Mouse (Mus musculus) thymus, postnatal 0 days (tissue): ENCODE measurements at regions not wholly inside any gene's neighbourhood (a gene's known extent, or its start where the extent isn't known, plus 50 kb on each side); places are given as distances from the start of the nearest gene placed in this dataset.

Experiments used
- DNase-seq: peaks from one replicate; pipeline ENCODE4 v3.0.0-alpha.2; 2015; ENCODE audit warnings: low spot score

DNA sequence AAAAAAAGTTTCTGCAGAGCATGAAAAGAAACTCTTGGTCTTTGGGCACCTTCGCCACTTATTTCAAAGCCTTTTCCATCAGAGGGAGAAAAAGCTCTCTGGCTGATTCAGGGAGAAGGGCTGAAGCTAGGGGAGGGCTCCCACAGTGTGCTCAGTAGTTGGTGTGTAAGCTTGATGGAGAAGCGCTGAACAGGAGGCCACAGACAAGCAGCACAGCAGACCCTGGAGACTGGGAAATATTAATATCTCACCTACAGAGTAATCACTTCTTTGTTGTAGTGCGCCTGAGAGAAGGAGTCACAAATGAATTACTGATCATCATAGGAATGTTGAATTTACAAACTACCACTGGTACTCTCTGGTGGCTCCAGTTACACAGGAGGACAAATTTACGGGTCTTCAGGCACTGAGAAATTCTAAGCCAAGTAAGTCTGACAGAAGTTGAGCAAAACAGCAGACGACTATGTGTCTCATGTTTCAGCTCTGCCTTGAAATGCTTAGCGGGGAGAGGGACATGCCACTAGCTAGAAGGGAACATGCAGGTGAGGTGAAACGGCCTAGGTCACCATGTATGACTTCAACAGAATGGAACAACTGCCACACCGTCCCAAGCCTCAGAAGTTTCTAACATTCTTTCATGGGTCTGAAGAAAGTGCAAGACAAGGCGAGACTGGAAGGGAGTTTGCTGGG lies 350.9 kb upstream of the Map3k7 start:
- DNase-seq: no peak

DNA sequence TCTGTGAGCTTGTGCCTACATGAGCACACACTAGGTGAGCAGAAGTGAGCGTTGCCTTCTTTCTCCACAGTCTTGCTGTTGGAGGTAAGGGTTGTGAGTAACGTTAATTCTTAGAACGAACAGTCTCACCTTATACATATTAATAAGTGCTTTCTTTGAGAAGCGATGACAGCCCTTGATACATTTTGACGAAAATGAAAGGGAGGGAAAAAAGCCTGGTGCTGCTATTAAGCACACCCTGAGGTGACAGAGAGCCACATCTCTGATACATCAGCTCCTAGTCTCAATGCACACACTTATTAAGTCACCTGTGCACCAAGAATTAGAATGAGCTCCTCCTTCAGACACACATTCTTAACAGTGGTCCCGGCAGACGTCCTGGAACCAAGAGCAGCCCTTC lies 346.3 kb upstream of the Map3k7 start:
- DNase-seq: no peak

DNA sequence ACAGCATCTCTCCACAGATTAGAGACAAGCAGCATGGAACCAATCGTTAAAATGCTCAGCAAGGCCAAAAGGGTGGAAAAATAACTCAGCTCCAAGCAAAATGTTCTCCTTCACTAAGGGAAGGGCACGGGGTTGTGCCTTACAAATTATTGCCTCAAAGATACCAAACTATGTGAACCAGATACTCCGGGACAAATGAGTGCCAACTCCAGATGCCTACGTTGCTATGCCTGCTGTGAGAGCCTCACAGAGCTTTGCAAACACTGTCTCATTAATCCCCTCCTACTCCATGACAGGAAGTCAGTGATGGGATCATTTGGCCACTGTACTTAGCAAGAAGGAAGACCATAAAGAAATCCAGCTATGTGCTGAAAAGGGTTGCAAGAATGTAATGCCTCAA lies 345.9 kb upstream of the Map3k7 start:
- DNase-seq: no peak

DNA sequence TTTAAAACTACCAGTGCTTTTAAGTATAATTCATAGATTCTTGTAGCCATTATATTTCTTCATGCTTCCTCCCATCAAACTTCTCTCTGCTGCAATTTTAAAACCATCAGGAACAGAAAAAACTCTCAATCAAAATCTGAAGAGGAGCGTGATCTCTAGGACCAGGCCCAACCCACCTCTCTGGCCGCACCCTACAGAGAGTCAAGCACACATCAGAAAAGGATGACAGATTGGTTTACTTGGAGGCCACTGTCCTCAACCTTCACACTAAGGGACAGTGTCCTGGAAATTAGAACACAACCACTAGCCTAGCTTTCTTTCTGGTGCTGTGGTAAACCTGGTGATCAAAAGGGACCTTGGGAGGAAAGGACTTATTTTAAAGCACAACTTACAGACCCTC lies 342.7 kb upstream of the Map3k7 start:
- no peak for DNase-seq

DNA sequence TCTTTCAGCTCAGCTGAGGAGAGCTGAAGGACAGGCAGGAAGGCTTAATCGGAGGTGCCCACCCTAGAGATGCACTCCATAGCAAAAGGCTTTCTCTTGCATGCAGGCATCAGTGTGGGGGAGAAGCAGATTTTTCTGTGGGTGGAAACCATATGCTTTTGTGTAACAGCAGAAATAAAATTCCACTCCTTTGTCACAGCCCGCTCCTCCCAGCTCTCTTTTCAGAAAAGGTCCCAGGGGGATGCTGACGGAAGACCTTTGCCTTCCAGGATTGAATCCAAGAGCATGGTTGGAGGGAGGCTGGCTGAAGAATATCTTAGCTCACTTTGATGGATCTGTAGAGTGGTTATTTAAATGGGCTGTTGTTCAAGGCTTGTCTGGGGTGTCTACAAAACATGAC lies 336.8 kb upstream of the Map3k7 start:
- no peak for DNase-seq

DNA sequence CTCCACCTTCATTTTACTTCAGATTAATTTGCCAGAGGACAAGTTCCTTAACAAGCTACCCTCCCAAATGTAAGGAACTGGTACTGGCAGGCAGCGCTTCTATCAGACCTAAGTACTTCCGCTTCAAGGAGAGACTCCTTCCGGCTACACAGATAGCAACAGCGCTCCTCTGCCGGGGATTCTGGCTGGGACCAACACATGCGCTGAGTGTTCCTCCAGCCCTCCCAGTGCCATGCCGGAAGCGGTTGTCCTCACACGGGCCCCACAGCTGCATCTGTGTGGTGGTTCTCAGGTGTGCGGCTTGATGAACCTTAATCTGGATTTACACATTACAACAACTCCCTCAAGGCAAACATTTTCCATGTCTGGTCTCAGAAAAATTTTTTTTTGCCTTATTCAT lies 336.1 kb upstream of the Map3k7 start:
- DNase-seq: no peak

DNA sequence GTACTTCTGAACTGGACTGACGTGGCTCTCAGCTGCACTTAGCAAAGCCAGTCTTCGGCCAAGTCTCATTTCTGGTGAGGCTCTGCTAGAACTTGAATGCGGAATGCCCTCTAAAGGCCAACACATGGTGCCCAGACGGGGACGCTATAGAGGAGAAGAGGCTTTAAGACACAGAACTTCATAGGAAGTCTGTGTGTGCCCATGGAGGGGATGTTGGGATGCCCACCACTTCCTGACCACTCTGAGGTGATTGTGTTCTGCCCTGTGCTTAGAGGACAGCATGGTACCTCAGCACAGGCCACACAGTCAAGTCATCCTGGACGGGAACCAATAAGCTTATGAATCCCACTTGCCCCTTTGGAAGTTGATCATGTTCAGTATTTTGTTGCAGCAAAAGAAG lies 325.3 kb upstream of the Map3k7 start:
- no peak for DNase-seq

DNA sequence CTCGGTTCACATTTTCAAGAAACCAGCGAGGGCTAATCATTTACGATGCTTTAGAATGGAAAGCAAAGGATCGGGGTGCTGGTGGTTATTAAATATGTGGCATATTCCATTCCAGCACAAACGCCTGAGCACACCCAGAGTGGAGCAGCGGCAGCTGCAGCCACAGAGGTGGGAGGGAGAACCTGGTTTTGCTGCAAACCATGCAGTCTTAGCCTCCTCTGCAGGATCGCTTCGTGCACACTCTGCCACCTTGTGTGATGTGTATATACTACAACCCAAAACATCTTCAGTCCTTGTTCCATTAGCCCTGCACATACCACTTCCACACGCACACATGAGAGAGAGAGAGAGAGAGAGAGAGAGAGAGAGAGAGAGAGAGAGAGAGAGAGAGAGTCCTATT lies 321.7 kb upstream of the Map3k7 start:
- no peak for DNase-seq

DNA sequence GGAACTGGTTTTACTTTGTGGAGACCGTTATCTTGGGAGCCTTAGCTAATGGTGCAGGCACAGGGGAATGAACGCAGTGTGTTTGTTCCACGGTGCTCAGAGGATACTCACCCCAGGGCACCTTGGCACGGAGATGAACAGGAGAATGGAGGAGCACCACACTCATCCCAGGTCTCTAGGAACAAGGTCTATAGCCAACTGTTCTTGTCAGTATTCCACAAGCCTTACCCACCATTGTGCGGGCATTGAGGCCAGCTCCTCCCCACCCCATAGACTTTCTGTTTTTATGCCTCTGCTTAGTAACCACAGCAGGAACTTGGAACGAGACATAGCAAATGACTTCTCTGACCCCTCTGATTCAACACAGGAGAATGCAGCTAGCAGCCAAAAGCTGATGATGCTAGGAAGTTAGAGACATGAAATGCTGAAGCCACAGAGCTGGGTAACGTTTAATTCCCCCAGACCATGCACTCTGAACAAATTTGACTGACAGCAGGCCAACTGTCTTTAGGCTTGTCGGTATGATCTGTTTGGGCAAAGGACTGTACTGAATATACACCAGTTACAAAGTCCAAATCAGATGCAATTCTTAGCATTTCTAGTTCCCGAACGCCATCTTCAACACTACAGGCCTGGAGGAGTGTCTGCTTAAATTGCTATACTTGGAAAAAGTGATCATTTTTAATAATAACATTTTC lies 321.2 kb upstream of the Map3k7 start:
- DNase-seq: no peak

DNA sequence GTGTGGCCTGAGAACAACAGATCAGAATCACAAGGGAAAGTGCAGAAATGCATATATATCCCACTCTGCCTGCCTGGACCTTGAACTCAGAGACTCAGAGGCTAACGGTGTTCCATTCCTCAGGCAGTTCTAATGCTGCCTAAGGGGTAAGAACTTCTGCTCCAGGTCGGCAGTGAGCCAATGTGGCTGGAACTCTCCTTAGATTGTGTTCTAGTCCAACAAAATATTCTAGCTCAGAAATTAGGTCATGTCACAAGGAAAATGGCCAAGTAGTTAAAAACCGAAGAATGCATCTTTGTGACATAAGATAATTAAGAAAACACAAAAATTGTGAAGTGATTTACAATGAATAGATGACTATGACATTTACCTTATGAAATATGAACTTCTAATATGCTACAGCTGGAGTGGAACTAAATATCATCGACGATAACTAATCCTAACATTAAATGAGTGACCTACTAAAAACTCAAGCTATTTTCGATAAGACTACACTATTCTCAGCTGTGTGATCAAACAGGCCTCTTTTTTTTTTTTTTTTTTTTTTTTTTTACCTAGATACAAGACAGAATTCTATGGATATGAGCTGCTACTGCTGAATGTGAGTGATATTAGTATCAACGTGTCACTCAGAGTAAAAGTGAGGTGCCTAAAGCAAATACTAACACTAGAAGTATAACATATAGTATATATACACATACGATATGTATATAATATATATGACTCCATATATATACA lies 315.1 kb upstream of the Map3k7 start:
- DNase-seq: no peak

DNA sequence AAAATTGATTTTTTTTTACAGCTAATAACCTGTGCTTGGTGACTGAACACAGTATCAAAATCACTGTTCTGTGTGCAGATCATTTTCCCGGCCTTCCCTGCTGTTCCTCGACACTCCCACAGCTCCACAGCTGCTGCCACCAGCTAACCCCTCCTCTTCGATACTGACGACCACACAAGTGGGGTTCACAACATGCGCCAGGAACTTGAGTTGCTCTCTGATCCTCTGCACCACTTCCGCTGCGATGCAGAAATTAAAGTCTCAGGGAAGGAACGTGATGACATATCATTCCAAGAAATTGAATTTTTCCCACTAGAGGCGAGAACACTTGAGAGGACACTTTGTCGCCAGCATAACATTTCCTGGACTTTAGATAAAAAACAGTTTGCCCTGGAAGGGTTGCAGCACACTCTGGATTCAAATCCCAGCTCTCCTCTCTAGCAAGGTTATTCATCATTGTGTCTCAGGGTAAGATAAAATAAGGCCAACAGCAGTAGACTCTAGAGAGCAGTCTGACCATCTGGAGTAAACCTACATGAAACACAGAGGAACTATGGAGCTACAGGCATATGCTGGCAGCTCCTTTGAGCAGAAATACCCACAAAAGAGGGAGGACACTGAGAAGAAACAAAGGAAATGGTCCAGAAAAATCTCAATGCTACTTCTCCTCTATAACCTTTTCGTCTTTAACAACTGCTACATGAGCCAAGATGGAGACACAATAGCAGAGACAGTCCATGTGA lies 308.4 kb upstream of the Map3k7 start:
- DNase-seq: no peak

DNA sequence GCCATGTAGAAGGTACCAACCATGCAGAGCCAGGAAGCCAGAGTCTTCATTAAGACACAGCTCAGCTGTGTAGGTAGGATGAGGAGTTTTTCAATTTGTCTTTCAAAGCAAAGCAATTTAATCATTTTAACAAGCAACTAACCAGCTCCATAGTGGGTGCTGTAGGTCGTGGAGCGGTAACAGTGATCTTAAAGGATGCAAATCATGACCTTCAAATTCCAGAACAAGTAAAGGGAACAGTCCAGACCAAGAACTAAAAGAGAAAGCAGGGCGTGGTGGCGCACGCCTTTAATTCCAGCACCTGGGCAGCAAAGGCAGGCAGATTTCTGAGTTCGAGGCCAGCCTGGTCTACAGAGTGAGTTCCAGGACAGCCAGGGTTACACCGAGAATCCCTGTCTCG lies 307.8 kb upstream of the Map3k7 start:
- DNase-seq: no peak

DNA sequence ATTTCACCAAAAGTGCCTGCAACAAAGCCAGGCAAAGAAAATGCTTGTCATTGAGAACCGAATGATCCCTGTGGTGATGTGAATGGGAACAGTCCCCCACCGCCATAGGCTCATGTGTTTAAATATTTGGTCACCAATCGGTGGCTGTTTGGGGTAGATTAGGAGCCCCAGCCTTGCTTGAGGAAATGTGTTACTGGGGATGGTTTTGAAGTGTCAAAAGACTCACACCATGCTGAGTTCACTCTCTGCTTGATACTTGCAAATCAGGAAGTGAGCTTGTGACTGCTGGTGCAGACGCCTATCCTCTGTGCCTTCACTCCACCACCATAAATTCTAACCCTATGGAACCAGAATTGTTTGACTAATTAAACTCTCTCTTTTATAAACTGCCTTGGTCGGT lies 305.1 kb upstream of the Map3k7 start:
- DNase-seq: no peak

DNA sequence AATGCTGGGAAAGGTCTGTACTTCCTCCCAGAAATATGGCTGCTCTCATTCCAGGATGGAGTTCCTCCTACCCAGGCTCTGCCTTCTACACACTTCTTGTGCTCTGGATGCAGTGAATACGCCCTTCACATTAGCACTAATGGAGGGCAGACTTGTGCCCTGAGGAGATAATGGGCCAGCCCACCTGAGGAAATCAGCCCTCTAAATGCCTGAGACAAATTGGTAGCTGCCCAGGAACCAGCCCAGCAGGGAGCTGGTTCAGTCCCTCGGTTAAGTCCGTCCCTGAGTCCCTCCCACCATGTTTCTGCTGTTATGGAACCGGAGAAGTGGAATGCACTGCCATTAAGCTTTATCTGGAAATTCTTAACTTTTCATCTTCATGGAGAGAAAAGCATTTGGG lies 303.0 kb upstream of the Map3k7 start:
- no peak for DNase-seq

DNA sequence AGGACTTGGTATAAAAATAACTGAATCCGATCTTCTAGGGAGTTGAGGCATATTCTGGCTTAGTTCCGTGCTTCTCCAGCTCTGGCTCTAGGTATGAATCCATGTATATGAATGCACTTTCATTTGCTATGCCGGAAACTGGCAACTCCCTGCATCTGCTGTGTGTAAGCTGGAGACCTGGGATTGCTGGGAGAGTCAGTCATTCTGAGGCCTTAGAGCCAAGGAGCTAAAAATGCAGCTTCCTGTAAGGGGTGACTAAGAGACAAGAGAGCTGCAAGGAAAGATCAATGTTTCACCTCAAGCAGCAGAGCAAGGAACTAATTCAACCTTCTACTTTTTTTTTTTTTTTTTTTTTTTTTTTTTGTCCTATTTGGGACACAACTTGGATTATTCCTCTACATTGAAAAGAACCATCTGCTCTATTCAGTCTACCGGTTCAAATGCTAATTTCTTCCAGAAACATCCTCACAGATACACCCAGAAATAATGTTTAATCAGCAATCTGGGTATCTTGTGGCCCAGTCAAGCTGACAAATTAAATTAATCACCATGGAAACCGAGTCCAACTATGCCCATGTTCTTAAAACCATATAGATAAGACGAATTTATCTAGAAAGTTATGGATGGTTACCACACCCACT lies 292.2 kb upstream of the Map3k7 start:
- DNase-seq: no peak

DNA sequence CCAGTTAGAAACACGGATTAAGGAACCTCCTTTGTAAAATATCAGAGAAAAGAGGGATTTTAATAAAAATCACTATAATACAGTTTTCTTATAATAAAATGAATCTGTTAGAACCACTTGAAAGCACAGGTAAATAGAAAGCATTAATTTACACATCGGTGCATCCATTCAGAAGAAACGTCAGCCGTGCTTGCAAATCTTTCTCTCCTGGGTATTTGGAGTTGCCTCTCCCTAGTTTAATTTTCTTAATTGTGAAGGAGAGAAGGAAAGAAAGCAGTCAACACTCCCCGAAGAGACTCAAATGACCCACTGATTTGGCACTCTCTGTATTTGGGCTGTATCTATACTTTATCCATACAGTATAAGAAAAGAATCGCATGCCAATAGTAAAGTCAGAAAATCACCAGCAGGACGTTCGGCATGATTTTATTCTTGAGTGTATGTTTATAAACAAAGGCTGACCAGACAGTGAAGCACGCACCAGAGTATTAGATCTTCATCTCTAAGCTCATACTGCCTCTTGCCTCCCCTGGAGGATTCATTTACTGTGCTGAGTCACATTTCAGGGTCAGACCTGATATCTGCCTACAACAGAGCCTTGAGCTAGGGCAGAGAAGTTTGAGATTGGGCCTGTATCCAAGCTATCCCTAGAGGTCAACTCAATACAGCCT lies 291.6 kb upstream of the Map3k7 start:
- no peak for DNase-seq

DNA sequence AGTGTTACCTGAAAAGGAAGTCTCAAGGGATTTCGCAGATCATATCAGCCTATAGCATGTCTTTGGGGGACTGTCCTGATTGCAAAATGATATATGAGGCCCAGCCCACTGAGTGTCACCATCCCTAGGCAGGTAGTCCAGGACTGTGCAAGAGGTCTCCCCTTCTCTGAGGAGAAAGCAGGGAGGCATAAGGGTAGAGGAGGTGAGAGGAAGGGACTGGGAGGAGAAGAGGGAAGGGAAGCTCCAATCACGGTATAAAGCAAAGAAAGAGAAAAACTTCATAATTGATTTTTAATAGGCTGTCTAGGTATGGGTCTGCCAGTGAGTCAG lies 291.1 kb upstream of the Map3k7 start:
- no peak for DNase-seq

DNA sequence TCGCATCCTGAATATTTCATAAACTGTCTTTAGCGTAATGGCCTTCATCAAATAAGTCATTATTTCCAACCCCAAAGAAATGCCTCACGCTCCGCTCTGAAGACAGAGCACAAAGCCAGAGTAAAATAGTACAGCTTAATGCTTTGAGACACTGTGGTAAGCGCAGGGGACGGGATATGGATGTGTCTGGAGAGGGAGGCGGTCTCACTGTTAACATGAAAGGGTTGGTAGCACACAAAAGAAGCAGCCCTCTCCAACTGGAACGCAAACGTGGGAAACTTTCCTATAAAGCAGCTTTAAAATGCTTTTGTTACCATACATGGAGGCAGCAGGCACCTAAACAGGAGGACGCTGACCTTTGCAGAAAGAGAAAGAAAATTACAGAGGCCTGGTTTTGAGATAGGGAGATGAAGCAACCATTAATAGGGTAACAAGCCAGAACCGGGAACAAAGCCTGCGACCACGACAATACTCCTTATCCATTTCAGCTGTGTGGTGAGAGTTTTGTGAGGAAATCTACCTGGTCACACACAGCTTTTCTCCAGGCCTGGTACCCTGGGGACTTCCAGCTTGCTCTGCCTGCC lies 284.8 kb upstream of the Map3k7 start:
- DNase-seq: no peak

DNA sequence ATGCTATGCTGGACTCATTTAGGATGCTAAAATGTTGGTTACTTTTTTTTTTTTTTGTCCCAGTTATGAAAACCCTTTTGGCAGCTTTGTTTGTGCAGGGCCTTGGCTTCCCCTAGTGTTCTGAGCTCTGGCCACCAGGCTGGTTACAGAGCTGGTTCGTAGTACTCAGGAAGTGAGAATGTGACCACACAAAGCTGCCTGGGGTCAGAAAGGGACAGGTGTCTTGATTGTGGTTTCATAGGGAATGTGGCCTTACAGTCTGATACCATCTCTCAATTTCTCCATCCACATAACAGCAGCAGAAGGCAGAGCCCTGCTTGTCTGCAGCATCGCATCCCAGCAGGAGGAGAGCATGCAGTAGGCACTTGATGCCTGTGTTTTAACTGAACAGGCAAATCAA lies 282.9 kb upstream of the Map3k7 start:
- DNase-seq: no peak

DNA sequence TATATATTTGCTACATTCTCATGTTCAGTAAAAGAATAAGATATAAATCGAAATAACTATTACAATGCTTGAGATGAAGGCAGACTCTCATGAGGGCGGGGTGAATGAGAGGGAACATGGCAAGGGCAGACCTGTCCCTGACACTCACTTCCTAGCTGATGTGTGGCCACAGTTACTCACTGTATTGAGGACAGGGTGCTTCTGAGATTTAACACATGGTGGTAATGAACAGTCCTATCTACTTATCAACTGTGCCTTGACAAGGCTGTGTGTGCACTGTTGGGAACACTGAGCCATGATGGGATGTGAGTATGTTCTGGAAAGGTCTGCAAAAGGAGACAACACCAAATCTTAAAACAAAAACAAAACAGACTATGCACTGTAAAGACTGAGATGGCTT lies 274.8 kb upstream of the Map3k7 start:
- DNase-seq: no peak
